Mouse (Mus musculus) embryo, embryonic 11 days (tissue): Measurements from ENCODE around the gene Gm13695.
"Not testable (repeated sequence)": the region's sequence is repeated elsewhere in the genome, so short reads cannot be mapped to it uniquely, and the experiment has no call there.

Experiments used
- DNase-seq: peaks from one replicate; pipeline ENCODE4 v3.0.0-alpha.2; 2015

The Gm13695 gene

DNA sequence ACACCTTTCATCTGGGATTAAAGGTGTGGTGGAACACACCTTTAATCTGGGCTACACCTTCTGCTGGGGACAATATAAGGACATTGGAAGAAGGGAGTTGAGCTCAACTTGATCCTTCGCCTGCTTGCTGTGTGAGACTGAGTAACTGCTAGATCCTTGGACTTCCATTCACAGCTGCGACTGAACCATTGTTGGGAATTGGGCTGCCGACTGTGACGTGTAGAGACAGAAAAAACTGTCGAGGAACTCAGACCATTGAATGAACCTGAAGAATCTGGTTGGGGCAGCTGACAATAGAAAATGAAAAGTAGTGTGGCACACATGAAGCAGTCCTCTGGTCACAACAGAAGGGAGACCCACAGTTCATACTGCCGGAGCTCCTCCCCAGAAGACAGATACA is at the start of gene Gm13695:
TSS of gene Gm13695 (plus strand) at position 301 of the 400 bp plus-strand sequence.
- not testable (repeated sequence) for DNase-seq

DNA sequence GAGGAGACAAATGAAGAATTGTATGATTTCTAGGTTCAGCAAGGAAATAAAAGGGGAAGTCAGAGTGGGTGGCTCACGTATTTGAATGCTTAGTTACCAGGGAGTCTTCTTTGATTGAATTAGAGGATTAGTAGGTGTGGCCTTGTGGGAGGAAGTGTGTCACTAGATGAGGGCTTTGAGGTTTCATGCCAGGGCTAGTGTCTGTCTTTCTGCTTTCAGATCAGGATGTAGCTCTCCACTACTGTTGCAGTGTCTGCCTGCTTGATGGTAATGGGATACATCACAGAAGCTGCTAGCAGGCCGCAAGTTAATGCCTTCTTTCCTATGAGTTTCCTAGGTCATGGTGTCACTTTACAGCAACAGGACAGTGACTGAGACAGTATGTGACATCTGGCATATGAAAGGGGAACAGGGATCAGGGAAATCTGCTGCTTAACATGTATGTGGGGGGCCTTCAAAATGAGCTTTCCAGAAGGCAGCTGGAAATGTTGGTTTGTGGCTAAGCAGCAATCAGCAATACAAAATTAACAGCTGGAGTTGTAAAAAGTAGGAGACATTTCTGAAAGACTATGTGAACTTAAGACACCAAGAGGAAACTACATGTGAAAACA is 37.5 kb upstream of the Gm13695 start:
- DNase-seq: no peak

DNA sequence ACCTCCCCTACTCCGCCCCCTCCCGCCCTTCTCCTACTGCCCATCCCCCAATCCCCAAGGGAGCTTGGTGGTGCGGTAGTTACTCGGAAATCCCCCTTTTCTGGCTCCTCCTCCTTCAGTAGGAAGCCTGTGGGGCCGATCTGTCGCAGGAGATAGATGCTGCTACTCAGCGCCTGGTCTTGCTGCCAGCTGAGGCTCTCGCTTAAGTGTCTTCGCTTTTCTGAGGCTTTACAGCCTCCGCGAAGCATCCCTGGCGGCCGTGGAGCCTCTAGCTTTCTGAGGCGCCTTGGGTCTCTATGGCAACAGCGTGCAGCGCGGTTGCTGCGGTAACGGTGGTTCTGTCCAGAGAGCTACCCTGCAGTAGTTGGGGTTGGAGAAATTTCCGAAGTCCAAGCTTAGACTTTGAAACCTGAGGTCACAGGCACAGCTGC is 26.2 kb upstream of the Gm13695 start, which contains the start of gene Zswim2:
TSS of gene Zswim2 (minus strand) at position 298 of the 431 bp plus-strand sequence.
- peak; percentile 88 for DNase-seq

DNA sequence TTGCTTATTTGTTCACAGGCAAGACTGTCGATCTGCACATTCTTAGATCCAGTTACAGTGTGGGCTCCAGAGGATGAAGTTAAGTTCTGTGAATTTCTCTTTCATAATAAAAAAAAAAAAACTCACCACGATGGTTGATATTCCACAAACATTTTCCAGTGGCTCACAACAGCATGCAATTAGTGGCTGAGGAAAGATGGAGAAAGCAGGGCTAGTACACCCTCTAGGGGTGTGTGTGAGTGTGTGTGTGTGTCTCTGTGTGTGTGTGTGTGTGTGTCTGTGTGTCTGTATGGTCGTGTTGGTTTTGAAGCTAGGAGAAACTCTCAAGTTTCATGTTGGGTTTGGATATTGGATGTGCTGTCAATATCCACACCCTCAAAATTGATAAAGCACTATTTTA is 25.7 kb upstream of the Gm13695 start:
- DNase-seq: no peak

DNA sequence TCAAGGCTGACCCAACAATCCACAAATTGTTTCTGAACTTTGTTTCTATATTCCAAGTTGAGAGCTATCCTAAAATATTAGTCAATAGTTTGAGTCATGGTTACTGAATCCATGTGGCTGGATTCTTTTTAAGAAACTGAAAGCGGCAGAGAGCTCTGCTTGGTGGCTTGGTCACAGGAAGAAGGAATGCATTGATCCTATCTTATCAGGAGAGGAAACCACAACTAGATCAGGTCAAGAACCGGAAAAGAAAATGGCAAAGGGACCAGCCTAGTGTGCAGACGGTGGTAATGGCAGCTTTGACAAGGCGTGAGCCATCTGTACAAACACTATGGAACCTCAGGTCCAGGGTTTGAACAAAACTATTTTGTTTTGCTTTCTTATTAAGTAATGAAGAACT is 25.3 kb upstream of the Gm13695 start:
- no peak for DNase-seq

DNA sequence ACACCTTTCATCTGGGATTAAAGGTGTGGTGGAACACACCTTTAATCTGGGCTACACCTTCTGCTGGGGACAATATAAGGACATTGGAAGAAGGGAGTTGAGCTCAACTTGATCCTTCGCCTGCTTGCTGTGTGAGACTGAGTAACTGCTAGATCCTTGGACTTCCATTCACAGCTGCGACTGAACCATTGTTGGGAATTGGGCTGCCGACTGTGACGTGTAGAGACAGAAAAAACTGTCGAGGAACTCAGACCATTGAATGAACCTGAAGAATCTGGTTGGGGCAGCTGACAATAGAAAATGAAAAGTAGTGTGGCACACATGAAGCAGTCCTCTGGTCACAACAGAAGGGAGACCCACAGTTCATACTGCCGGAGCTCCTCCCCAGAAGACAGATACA is 11.7 kb upstream of the Gm13695 start, which contains the start of gene Gm13698:
TSS of gene Gm13698 (plus strand) at position 301 of the 400 bp plus-strand sequence.
- DNase-seq: not testable (repeated sequence)

DNA sequence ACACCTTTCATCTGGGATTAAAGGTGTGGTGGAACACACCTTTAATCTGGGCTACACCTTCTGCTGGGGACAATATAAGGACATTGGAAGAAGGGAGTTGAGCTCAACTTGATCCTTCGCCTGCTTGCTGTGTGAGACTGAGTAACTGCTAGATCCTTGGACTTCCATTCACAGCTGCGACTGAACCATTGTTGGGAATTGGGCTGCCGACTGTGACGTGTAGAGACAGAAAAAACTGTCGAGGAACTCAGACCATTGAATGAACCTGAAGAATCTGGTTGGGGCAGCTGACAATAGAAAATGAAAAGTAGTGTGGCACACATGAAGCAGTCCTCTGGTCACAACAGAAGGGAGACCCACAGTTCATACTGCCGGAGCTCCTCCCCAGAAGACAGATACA is 5.9 kb upstream of the Gm13695 start, which contains the start of gene Gm13693:
TSS of gene Gm13693 (plus strand) at position 301 of the 400 bp plus-strand sequence.
- DNase-seq: not testable (repeated sequence)

DNA sequence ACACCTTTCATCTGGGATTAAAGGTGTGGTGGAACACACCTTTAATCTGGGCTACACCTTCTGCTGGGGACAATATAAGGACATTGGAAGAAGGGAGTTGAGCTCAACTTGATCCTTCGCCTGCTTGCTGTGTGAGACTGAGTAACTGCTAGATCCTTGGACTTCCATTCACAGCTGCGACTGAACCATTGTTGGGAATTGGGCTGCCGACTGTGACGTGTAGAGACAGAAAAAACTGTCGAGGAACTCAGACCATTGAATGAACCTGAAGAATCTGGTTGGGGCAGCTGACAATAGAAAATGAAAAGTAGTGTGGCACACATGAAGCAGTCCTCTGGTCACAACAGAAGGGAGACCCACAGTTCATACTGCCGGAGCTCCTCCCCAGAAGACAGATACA is 5.7 kb downstream of the Gm13695 start, which contains the start of gene Gm13696:
TSS of gene Gm13696 (plus strand) at position 301 of the 400 bp plus-strand sequence.
- not testable (repeated sequence) for DNase-seq

DNA sequence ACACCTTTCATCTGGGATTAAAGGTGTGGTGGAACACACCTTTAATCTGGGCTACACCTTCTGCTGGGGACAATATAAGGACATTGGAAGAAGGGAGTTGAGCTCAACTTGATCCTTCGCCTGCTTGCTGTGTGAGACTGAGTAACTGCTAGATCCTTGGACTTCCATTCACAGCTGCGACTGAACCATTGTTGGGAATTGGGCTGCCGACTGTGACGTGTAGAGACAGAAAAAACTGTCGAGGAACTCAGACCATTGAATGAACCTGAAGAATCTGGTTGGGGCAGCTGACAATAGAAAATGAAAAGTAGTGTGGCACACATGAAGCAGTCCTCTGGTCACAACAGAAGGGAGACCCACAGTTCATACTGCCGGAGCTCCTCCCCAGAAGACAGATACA is 11.5 kb downstream of the Gm13695 start, which contains the start of gene Gm13694:
TSS of gene Gm13694 (plus strand) at position 301 of the 400 bp plus-strand sequence.
- not testable (repeated sequence) for DNase-seq

DNA sequence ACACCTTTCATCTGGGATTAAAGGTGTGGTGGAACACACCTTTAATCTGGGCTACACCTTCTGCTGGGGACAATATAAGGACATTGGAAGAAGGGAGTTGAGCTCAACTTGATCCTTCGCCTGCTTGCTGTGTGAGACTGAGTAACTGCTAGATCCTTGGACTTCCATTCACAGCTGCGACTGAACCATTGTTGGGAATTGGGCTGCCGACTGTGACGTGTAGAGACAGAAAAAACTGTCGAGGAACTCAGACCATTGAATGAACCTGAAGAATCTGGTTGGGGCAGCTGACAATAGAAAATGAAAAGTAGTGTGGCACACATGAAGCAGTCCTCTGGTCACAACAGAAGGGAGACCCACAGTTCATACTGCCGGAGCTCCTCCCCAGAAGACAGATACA is 17.3 kb downstream of the Gm13695 start, which contains the start of gene Gm13697:
TSS of gene Gm13697 (plus strand) at position 301 of the 400 bp plus-strand sequence.
- DNase-seq: not testable (repeated sequence)

DNA sequence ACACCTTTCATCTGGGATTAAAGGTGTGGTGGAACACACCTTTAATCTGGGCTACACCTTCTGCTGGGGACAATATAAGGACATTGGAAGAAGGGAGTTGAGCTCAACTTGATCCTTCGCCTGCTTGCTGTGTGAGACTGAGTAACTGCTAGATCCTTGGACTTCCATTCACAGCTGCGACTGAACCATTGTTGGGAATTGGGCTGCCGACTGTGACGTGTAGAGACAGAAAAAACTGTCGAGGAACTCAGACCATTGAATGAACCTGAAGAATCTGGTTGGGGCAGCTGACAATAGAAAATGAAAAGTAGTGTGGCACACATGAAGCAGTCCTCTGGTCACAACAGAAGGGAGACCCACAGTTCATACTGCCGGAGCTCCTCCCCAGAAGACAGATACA is 23.1 kb downstream of the Gm13695 start, which contains the start of gene Gm13691:
TSS of gene Gm13691 (plus strand) at position 301 of the 400 bp plus-strand sequence.
- not testable (repeated sequence) for DNase-seq

DNA sequence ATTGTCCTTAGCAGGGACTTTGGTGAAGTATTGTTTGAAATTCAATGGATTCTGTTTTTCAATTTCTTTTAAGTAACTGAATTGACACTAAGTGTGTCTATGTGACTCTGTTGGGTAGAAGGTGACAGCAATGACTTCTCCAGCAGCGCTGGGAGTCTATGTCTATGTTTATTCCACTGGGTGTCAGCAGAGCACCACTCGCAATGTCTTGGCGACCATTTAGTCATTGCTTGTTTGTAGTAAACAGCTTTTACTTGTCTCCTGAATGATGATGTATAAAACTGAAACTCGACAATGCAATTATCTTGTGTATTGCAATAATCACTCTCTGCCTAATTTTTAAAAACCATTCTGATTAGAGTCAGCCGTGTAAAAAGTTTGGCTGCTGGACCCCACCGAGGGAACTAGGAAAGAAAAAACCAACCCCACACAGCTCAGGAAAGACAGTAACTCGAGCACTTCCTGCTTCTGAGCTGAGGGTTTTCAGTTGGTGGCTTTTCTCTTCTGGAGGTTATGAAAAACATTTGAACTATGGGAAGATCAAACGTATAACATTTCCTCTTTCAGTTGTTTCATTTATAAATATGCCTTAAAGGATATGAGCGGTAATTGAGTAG is 26.6 kb downstream of the Gm13695 start:
- DNase-seq: not testable (repeated sequence)

DNA sequence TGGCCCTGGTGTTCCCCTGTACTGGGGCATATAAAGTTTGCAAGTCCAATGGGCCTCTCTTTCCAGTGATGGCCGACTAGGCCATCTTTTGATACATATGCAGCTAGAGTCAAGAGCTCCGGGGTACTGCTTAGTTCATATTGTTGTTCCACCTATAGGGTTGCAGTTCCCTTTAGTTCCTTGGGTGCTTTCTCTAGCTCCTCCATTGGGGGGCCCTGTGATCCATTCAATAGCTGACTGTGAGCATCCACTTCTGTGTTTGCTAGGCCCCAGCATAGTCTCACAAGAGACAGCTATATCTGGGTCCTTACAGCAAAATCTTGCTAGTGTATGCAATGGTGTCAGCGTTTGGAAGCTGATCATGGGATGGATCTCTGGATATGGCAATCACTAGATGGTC is 27.4 kb downstream of the Gm13695 start:
- not testable (repeated sequence) for DNase-seq

DNA sequence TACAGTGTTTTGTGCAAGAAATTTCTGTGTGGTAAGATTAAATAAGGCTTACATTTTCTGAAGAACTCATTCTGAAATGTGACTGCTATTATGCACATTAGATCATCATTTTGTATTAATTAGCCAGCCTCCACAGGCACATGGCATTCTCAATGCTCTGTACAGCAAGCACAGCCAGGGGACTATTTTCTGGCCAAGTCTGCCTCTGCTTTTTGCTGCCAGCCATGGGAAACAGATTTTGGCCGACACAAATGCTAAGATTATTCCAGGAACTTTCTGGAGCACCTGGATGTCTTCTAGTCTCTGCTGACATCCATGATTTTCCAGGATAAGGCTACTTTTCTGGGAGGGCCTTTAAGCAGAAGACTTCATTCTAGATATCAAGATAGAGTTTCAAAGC is 41.8 kb downstream of the Gm13695 start:
- no peak for DNase-seq

DNA sequence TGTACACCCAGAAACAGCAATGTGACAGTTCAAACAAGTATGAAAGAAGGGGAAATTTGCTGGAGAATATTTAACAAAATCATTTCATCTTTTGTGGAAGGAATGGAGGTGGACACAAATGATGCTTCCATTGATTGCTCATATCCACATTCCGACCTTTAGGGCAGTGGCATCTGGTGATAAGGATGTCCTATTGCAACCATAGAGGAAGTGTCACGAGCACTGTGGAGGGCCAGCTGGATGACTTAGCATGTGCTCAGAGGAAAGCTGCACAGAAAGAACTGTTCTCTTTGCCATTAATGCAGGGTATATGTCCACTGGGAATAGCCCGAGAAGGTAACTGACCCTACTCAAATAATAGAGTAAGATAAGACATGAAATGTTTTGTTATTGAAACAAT is 42.7 kb downstream of the Gm13695 start:
- DNase-seq: no peak

DNA sequence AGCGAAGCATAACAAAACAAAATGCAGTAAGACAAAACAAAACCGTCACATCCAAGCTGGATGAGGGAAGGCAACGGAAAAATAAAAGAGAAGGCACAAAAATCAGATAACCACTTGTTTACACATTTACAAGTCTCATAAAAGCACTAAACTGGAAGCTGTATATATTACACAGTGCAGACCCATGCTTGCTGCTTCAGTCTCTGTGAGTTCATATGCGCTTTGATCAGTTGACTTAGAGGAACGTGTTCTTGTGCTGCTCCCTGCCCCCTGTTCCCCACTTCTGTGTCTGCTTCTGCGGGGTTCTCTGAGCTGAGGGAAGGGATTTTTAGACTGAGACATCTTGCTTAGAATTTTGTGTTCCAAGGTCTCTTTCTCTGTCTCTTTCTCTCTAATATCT is 47.5 kb downstream of the Gm13695 start:
- no peak for DNase-seq

DNA sequence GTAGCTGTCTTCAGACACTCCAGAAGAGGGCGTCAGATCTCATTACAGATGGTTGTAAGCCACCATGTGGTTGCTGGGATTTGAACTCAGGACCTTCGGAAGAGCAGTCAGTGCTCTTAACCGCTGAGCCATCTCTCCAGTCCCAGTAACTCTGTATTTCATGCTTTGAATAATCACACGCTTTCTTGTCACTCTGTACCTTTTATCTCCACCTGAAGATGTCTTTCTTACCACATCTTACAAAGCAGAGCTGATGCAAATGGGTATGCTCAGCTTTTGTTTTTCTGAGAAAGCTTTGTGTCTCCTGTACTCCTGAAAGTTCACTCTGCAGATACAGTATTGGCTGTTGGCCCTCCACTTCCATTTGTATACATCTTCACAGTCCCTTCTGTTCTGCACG is 49.2 kb downstream of the Gm13695 start:
- not testable (repeated sequence) for DNase-seq

DNA sequence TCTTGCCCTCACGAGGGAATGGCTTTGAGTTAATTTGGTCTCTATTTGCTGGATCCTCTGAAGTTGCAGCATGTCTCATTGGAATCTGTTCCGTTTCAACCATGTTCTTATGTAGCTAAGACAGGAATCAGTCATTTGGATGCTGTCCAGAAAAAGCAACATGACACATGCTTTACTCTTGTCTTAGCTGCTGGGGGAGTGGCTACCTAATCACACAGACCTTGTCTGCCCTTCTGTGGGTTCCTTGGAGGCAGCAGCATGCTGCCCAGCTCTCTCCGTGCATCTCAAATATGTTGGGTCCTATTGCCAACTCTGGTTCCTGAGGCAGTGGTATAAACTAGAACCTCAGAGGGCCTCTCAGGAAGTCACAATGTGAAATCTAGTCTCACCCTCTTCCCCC is 51.2 kb downstream of the Gm13695 start:
- no peak for DNase-seq
